Mouse (Mus musculus): Measurements from ENCODE around the gene Gapdhs.

Gapdhs gene

GRCm38 (mm10) chr7:30743617-30744016 is at the start of gene Gapdhs:
Gapdhs (minus strand) TSS chr7:30743681.
- ChIA-PET CTCF (interaction anchor here (0.9 to 1.6 kb wide), 4 partner anchors 14 to 129 kb away, joined by 3 to 6 read pairs (median 3); no protein-coding TSS in a partner anchor), POLR2A (interaction anchor here in 1 of 4 experiments (1.0 to 1.2 kb wide), 3 partner anchors 12 to 118 kb away, joined by 3 read pairs; partner anchors contain the start of gene Ffar1)

GRCm38 (mm10) chr7:30791921-30792320 is 48.4 kb upstream of the Gapdhs start:
- CTCF ChIA-PET = interaction anchor here (0.7 to 1.3 kb wide), 6 partner anchors 12 to 306 kb away, joined by 3 to 6 read pairs (median 5); no protein-coding TSS in a partner anchor
- POLR2A ChIA-PET = interaction anchor here in 2 of 4 experiments (0.6 to 1.3 kb wide), 4 partner anchors 12 to 548 kb away, joined by 3 to 5 read pairs (median 3); no protein-coding TSS in a partner anchor

- CTCF ChIA-PET = interaction anchor here in 1 of 4 experiments (0.7 to 1.9 kb wide), 4 partner anchors 9 to 478 kb away, joined by 3 to 4 read pairs (median 4); no protein-coding TSS in a partner anchor
- POLR2A ChIA-PET = interaction anchor here in 3 of 4 experiments (0.6 to 1.0 kb wide), 3 partner anchors 13 to 383 kb away, joined by 3 to 7 read pairs (median 4); no protein-coding TSS in a partner anchor
These were observed 46.7 kb upstream of the Gapdhs start for GRCm38 (mm10) chr7:30790141-30790540.

GRCm38 (mm10) chr7:30787377-30788022 is 44.0 kb upstream of the Gapdhs start, which contains the start of gene Krtdap:
Krtdap (plus strand) TSS chr7:30787896.
- CTCF ChIA-PET = interaction anchor here (0.5 to 2.2 kb wide), 11 partner anchors 10 to 308 kb away, joined by 3 to 11 read pairs (median 4); no protein-coding TSS in a partner anchor
- POLR2A ChIA-PET = interaction anchor here in 3 of 4 experiments (0.5 to 2.0 kb wide), 6 partner anchors 8 to 246 kb away, joined by 3 to 10 read pairs (median 4); no protein-coding TSS in a partner anchor

GRCm38 (mm10) chr7:30785721-30786546 is 42.5 kb upstream of the Gapdhs start:
- CTCF ChIA-PET = interaction anchor here (0.6 to 2.2 kb wide), 17 partner anchors 9 to 312 kb away, joined by 3 to 11 read pairs (median 4); no protein-coding TSS in a partner anchor
- POLR2A ChIA-PET = interaction anchor here in 3 of 4 experiments (0.6 to 1.7 kb wide), 24 partner anchors 8 to 506 kb away, joined by 3 to 9 read pairs (median 3); partner anchors contain the start of genes Haus5 (in 1 of the 3), Thap8 (in 1 of the 3), Usf2 (in 1 of the 3) and Wdr62 (in 1 of the 3)

GRCm38 (mm10) chr7:30785154-30785553 is 41.7 kb upstream of the Gapdhs start:
- CTCF ChIA-PET = interaction anchor here (0.6 to 2.1 kb wide), 12 partner anchors 8 to 313 kb away, joined by 3 to 11 read pairs (median 5); no protein-coding TSS in a partner anchor

GRCm38 (mm10) chr7:30782658-30783057 is 39.2 kb upstream of the Gapdhs start:
- CTCF ChIA-PET = interaction anchor here (0.6 to 1.0 kb wide), 15 partner anchors 45 to 388 kb away, joined by 3 to 10 read pairs (median 3); no protein-coding TSS in a partner anchor
- POLR2A ChIA-PET = interaction anchor here in 1 of 4 experiments (0.8 kb wide), 1 partner anchor 12 kb away, joined by 3 read pairs; no protein-coding TSS in a partner anchor

More at GRCm38 (mm10) chr7:30785154-30785553, 41.7 kb upstream of the Gapdhs start:
- POLR2A ChIA-PET = interaction anchor here (0.7 to 1.7 kb wide), 16 partner anchors 9 to 505 kb away, joined by 3 to 9 read pairs (median 3); partner anchors contain the start of genes Usf2 (in 2 of the 4), Thap8 (in 1 of the 4) and Wdr62 (in 1 of the 4)

GRCm38 (mm10) chr7:30781792-30782191 is 38.3 kb upstream of the Gapdhs start:
- ChIA-PET POLR2A (interaction anchor here in 1 of 4 experiments (0.6 to 0.8 kb wide), 2 partner anchors 11 to 240 kb away, joined by 3 read pairs; no protein-coding TSS in a partner anchor), CTCF (interaction anchor here (0.6 to 1.2 kb wide), 17 partner anchors 8 to 389 kb away, joined by 3 to 10 read pairs (median 3); no protein-coding TSS in a partner anchor)

GRCm38 (mm10) chr7:30777911-30778310 is 34.4 kb upstream of the Gapdhs start:
- ChIA-PET POLR2A (interaction anchor here in 2 of 4 experiments (0.6 to 2.3 kb wide), 6 partner anchors 9 to 81 kb away, joined by 3 to 10 read pairs (median 3); partner anchors contain the start of gene Krtdap (in 1 of the 2)), CTCF (interaction anchor here (0.6 to 2.9 kb wide), 25 partner anchors 8 to 287 kb away, joined by 3 to 13 read pairs (median 4); partner anchors contain the start of genes Fam187b (in 1 of the 4), Ffar3 (in 1 of the 4), Gapdhs (in 1 of the 4) and Krtdap (in 1 of the 4))

- CTCF ChIA-PET = interaction anchor here (0.5 to 2.9 kb wide), 39 partner anchors 8 to 321 kb away, joined by 3 to 13 read pairs (median 4); partner anchors contain the start of genes Fam187b (in 1 of the 4), Gapdhs (in 1 of the 4), Krtdap (in 1 of the 4) and Lsr (in 1 of the 4)
These were observed 33.6 kb upstream of the Gapdhs start for GRCm38 (mm10) chr7:30777081-30777579.

GRCm38 (mm10) chr7:30776104-30776503 is 32.6 kb upstream of the Gapdhs start:
- ChIA-PET POLR2A (interaction anchor here in 1 of 4 experiments (0.7 to 2.3 kb wide), 4 partner anchors 10 to 433 kb away, joined by 3 to 10 read pairs (median 4); partner anchors contain the start of gene Krtdap), CTCF (interaction anchor here in 3 of 4 experiments (0.8 to 2.9 kb wide), 9 partner anchors 7 to 198 kb away, joined by 3 to 13 read pairs (median 6); partner anchors contain the start of genes Fam187b (in 1 of the 3) and Lsr (in 1 of the 3))

More at GRCm38 (mm10) chr7:30777081-30777579, 33.6 kb upstream of the Gapdhs start:
- POLR2A ChIA-PET = interaction anchor here in 3 of 4 experiments (0.5 to 2.3 kb wide), 11 partner anchors 10 to 812 kb away, joined by 3 to 10 read pairs (median 3); partner anchors contain the start of genes Haus5 (in 1 of the 3) and Krtdap (in 1 of the 3)

- ChIA-PET POLR2A (interaction anchor here (0.6 to 2.4 kb wide), 9 partner anchors 10 to 735 kb away, joined by 3 to 8 read pairs (median 3); no protein-coding TSS in a partner anchor), CTCF (interaction anchor here in 2 of 4 experiments (0.6 to 1.4 kb wide), 7 partner anchors 8 to 437 kb away, joined by 3 to 8 read pairs (median 3); partner anchors contain the start of genes Fam187b (in 1 of the 2) and Usf2 (in 1 of the 2))
These were observed 25.8 kb upstream of the Gapdhs start for GRCm38 (mm10) chr7:30769236-30769635.

- ChIA-PET POLR2A (interaction anchor here in 3 of 4 experiments (0.5 to 1.6 kb wide), 6 partner anchors 22 to 401 kb away, joined by 3 to 7 read pairs (median 4); no protein-coding TSS in a partner anchor), CTCF (interaction anchor here (0.5 to 1.4 kb wide), 20 partner anchors 10 to 430 kb away, joined by 3 to 16 read pairs (median 4); partner anchors contain the start of genes Fam187b (in 1 of the 4), Kirrel2 (in 1 of the 4), Lsr (in 1 of the 4) and Tmem147 (in 1 of the 4))
These were observed 22.9 kb upstream of the Gapdhs start for GRCm38 (mm10) chr7:30766408-30766807.

GRCm38 (mm10) chr7:30765173-30765572 is 21.7 kb upstream of the Gapdhs start:
- POLR2A ChIA-PET = interaction anchor here in 1 of 4 experiments (1.6 kb wide), 1 partner anchor 21 kb away, joined by 3 read pairs; no protein-coding TSS in a partner anchor

GRCm38 (mm10) chr7:30763456-30763855 is 20.0 kb upstream of the Gapdhs start, which contains the start of gene Dmkn:
Dmkn (plus strand) TSS chr7:30763756.
- CTCF ChIA-PET = interaction anchor here in 3 of 4 experiments (0.6 to 1.0 kb wide), 4 partner anchors 7 to 223 kb away, joined by 3 read pairs; partner anchors contain the start of gene Fam187b (in 1 of the 3)
- POLR2A ChIA-PET = interaction anchor here in 1 of 4 experiments (0.6 kb wide), 1 partner anchor 227 kb away, joined by 4 read pairs; no protein-coding TSS in a partner anchor

More at GRCm38 (mm10) chr7:30765173-30765572, 21.7 kb upstream of the Gapdhs start:
- CTCF ChIA-PET = interaction anchor here in 3 of 4 experiments (0.6 to 1.3 kb wide), 7 partner anchors 8 to 333 kb away, joined by 3 to 13 read pairs (median 4); partner anchors contain the start of genes Ffar2 (in 1 of the 3), Haus5 (in 1 of the 3) and Tmem147 (in 1 of the 3)

All from embryonic stem cell, embryonic (primary cell).